Mouse (Mus musculus) MEL (cell line): ENCODE results near the gene Efna4. TPM values are rescaled to one million over a fixed set of nuclear protein-coding genes. Genes with fewer than 3 reads are reported as not detected.

Experiments
- DNase-seq: peaks from one replicate; pipeline ENCODE4 v3.0.0; 2011; ENCODE audit warnings: low read depth, low spot score
- H3K27ac ChIP-seq: 2 replicates; pipeline ENCODE4 v1.5.1; 2012; ENCODE audit warnings: low read depth, mild to moderate bottlenecking, control low read depth, low read length, moderate library complexity; ENCODE audit not compliant: control insufficient read depth
- H3K27me3 ChIP-seq, 2 experiments: fragments of 150-350 bp in 1 of 2; sonication (generic) in 1 of 2; 2 replicates each; pipeline ENCODE4 v1.6.1; 2012; ENCODE audit warnings: low read length in 2 of 2, mild to moderate bottlenecking in 2 of 2, improper control_type of control experiment in 1 of 2, moderate library complexity in 1 of 2; ENCODE audit not compliant: insufficient read depth in 2 of 2, control insufficient read depth in 1 of 2
- H3K36me3 ChIP-seq, 2 experiments: 2 replicates each; pipeline ENCODE4 v1.6.1; 2012 to 2014; ENCODE audit warnings: low read length in 2 of 2, improper control_type of control experiment in 1 of 2, inconsistent platforms in 1 of 2, mild to moderate bottlenecking in 1 of 2; ENCODE audit not compliant: insufficient read depth in 2 of 2, control insufficient read depth in 1 of 2
- H3K4me1 ChIP-seq, 2 experiments: fragments of 150-350 bp in 1 of 2; sonication (generic) in 1 of 2; 2 replicates each; pipeline ENCODE4 v1.6.1; 2012; ENCODE audit warnings: low read length in 2 of 2, improper control_type of control experiment in 1 of 2, mild to moderate bottlenecking in 1 of 2; ENCODE audit not compliant: insufficient read depth in 2 of 2, control insufficient read depth in 1 of 2
- H3K4me3 ChIP-seq, 2 experiments: fragments of 150-350 bp in 1 of 2; sonication (generic) in 1 of 2; 2 replicates each; pipeline ENCODE4 v1.5.1; 2012; ENCODE audit warnings: low read depth in 2 of 2, low read length in 2 of 2, mild to moderate bottlenecking in 2 of 2, moderate library complexity in 2 of 2, control low read depth in 1 of 2, improper control_type of control experiment in 1 of 2; ENCODE audit not compliant: control insufficient read depth in 1 of 2, insufficient read depth in 1 of 2
- H3K79me2 ChIP-seq: 2 replicates; pipeline ENCODE4 v1.6.1; 2012; ENCODE audit warnings: mild to moderate bottlenecking, low read length, moderate library complexity; ENCODE audit not compliant: control insufficient read depth, poor library complexity, insufficient read depth
- H3K9ac ChIP-seq: 2 replicates; pipeline ENCODE4 v1.6.1; 2012; ENCODE audit warnings: low read depth, mild to moderate bottlenecking, control low read depth, low read length, moderate library complexity; ENCODE audit not compliant: control insufficient read depth, poor library complexity, severe bottlenecking
- H3K9me3 ChIP-seq: fragments of 150-350 bp; sonication (generic); replicated peaks from 2 replicates; pipeline ENCODE4 v1.6.1; 2012; ENCODE audit warnings: mild to moderate bottlenecking, low read length, improper control_type of control experiment, moderate library complexity; ENCODE audit not compliant: insufficient read depth
- BHLHE40 ChIP-seq: IDR thresholded peaks from 2 replicates; pipeline ENCODE4 v1.6.1; 2012; ENCODE audit warnings: low read depth, mild to moderate bottlenecking, inconsistent platforms, low read length, improper control_type of control experiment, borderline replicate concordance
- CHD2 ChIP-seq: IDR thresholded peaks from 2 replicates; pipeline ENCODE4 v1.6.1; 2011; ENCODE audit warnings: low read length, improper control_type of control experiment
- CTCF ChIP-seq, 3 experiments: IDR thresholded peaks in 2 of 3; conservative IDR thresholded peaks in 1 of 3; 2 replicates each; pipeline ENCODE4 v1.5.1; 2011 to 2012; ENCODE audit warnings: low read length in 3 of 3, low read depth in 2 of 3, mild to moderate bottlenecking in 2 of 3, improper control_type of control experiment in 1 of 3, inconsistent platforms in 1 of 3, mixed read lengths in 1 of 3, moderate library complexity in 1 of 3; ENCODE audit not compliant: control insufficient read depth in 1 of 3, insufficient read depth in 1 of 3, poor library complexity in 1 of 3, severe bottlenecking in 1 of 3
- ELF1 ChIP-seq: IDR thresholded peaks from 2 replicates; pipeline ENCODE4 v1.6.1; 2014; ENCODE audit warnings: low read depth, mild to moderate bottlenecking, inconsistent platforms, low read length, improper control_type of control experiment, moderate library complexity
- EP300 ChIP-seq, 2 experiments: IDR thresholded peaks; 2 replicates each; pipeline ENCODE4 v1.6.1; 2011; ENCODE audit warnings: improper control_type of control experiment in 2 of 2, low read length in 2 of 2, low read depth in 1 of 2, mild to moderate bottlenecking in 1 of 2
- GABPA ChIP-seq: IDR thresholded peaks from 2 replicates; pipeline ENCODE4 v1.6.1; 2012; ENCODE audit warnings: low read depth, mild to moderate bottlenecking, inconsistent platforms, low read length, improper control_type of control experiment, moderate library complexity
- HCFC1 ChIP-seq: IDR thresholded peaks from 2 replicates; pipeline ENCODE4 v1.6.1; 2012; ENCODE audit warnings: low read depth, mild to moderate bottlenecking, inconsistent platforms, low read length, improper control_type of control experiment, moderate library complexity
- KAT2A ChIP-seq: conservative IDR thresholded peaks from 2 replicates; pipeline ENCODE4 v1.6.1; 2012; ENCODE audit warnings: low read depth, low read length, improper control_type of control experiment, inconsistent platforms
- MAFK ChIP-seq: IDR thresholded peaks from 2 replicates; pipeline ENCODE4 v1.6.1; 2011; ENCODE audit warnings: low read depth, mild to moderate bottlenecking, low read length, improper control_type of control experiment, borderline replicate concordance
- MAX ChIP-seq: IDR thresholded peaks from 2 replicates; pipeline ENCODE4 v1.6.1; 2011; ENCODE audit warnings: low read length, improper control_type of control experiment
- MAZ ChIP-seq: IDR thresholded peaks from 2 replicates; pipeline ENCODE4 v1.6.1; 2012; ENCODE audit warnings: low read depth, mild to moderate bottlenecking, inconsistent platforms, low read length, improper control_type of control experiment
- MEF2A ChIP-seq: IDR thresholded peaks from 2 replicates; pipeline ENCODE4 v1.6.1; 2014; ENCODE audit warnings: low read depth, mild to moderate bottlenecking, inconsistent platforms, low read length, improper control_type of control experiment; ENCODE audit not compliant: poor library complexity, insufficient replicate concordance, severe bottlenecking; ENCODE audit errors: extremely low read depth
- NELFE ChIP-seq: IDR thresholded peaks from 2 replicates; pipeline ENCODE4 v1.6.1; 2011; ENCODE audit warnings: low read depth, low read length, improper control_type of control experiment
- TCF12 ChIP-seq: IDR thresholded peaks from 2 replicates; pipeline ENCODE4 v1.6.1; 2014; ENCODE audit warnings: low read depth, mild to moderate bottlenecking, inconsistent platforms, low read length, improper control_type of control experiment, moderate library complexity
- USF2 ChIP-seq, 2 experiments: IDR thresholded peaks; 2 replicates each; pipeline ENCODE4 v1.6.1; 2011 to 2012; ENCODE audit warnings: improper control_type of control experiment in 2 of 2, low read length in 2 of 2, borderline replicate concordance in 1 of 2, inconsistent platforms in 1 of 2, low read depth in 1 of 2, mild to moderate bottlenecking in 1 of 2; ENCODE audit not compliant: insufficient read depth in 1 of 2
- polyA plus RNA-seq, 2 experiments: library from polyadenylated mRNA; stranded (reverse) in 1 of 2; unstranded in 1 of 2; fragments of >175 nt in 1 of 2; fragments of >200 nt in 1 of 2; gene quantifications; 2 replicates each; pipeline versions ENCODE4 v1.2.1 to v1.2.4; 2012; ENCODE audit warnings: low replicate concordance in 2 of 2, low read depth in 1 of 2; ENCODE audit not compliant: insufficient read length in 2 of 2, insufficient read depth in 1 of 2, missing spikeins in 1 of 2
- total RNA-seq: library from RNA; depleted of rRNA; stranded (reverse); fragments of 300-350 nt; gene quantifications from 2 replicates; pipeline ENCODE4 v1.2.3, GENCODE M21; 2012

The Efna4 gene
- total and polyA plus RNA-seq, 3 experiments, result 1.9 to 4.5 TPM; not detected in 1

DNA sequence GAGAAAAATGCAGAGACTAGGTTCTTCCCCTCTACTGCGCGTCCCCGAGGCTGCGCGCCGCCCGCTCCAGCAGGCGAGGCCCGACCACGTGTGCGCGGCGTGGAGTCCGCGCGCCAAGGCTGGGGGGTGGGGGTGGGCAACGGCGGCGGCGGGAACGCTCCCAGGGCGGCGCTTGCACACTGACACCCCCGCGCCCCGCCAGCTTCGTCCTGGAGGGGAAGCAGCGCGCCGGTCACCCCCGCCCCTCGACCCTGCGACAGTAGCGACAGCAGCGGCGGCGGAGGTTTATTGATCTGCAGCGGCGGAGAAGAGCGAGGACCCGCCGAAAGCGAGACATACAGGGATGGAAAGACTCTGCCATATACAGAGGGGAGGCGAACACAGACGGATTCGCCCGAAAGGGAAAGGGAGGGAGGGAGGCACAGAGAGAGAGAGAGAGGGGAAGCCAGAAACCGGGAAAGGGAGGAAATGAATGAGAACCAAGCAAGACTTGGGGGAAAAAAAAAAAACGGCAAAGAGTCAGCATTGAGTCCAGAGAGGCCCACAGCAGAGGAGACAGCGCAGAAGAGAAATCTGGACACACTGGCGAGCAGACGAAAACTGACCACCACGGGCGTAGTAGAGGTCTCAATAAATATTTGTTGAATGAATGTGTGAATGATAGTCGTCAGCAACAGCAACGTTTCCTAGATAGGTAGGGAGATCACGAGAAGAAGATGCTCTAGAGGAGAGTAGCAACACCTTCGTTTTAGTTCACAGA, 18.1 kb downstream of the Efna4 start (continued):
- no peak for TF ChIP-seq HCFC1
- no peak for TF ChIP-seq EP300 (IDR thresholded peaks at IDR 0.05; ENCODE audit: low read depth in 1 of 2, low read length in 2 of 2)
- no peak for TF ChIP-seq KAT2A

DNA sequence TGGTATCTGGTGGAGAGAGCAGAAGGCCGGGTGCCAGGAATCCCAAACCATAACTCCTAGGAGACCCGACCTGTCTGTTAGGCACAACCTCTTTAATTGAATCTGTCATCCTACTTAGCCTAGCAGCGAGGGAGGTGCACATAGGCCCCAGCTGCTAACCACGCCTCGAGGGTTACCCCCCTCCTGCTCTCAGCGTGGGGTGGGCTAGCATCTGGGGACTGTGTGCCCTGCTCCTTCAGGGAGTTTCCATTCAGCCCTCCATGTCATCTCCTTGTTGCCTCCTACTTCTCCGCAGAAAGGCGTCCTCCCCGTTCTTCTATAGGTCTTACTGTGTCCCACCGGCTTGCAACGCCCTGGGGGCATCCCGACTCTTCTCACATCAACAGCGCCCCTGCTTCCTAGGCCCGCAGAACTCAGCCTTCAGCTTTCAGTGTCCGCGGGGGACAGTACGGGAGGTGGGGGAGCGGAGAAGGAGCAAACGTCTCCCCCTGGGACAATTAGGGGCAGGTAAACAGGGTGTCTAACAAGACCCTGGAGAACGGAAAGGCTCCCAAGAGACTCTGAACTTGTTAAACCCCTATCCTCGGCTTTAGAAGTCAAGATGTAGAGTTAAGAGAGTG, 18.7 kb downstream of the Efna4 start:
- H3K4me1 ChIP-seq, result peaks cover 4 to 8% of the 10 kb centered on the region in 2 experiments
- peaks cover 15 to 22% of the 10 kb centered on the region in 2 experiments for H3K27me3 ChIP-seq

DNA sequence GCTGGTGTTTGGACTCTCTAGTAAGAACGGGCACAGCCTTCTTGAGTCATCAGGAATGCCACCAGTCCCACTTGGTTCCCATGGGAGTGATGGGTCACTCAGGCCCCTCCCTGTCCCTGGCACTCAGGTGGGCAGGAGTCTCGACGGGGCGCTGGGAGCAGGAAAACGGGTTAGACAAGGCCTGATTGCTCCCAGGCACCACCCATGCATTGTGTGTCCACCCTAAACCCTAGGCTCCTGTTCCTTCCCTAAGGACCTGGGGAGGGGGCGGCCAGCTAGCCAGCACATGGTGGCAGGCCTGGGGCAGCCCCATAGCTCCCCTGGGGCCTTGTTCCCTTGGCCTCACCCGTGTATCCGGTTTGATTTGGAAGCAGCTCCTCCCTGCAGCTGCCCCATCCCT, 19.5 kb downstream of the Efna4 start:
- H3K4me1 ChIP-seq, result peaks cover 4 to 8% of the 10 kb centered on the region in 2 experiments
- H3K27ac ChIP-seq, result no peak overlapping the region
- no peaks in the 10 kb centered on the region for H3K36me3 ChIP-seq
- TF ChIP-seq NELFE (no peak), MEF2A (no peak), ELF1 (no peak)
- TF ChIP-seq, all 39 proteins: peak for 0
- no peak for DNase-seq
- H3K79me2 ChIP-seq, result no peaks in the 10 kb centered on the region
- H3K27me3 ChIP-seq, result peaks cover 21 to 26% of the 10 kb centered on the region in 2 experiments
- H3K9me3 ChIP-seq, result no peaks in the 10 kb centered on the region
- H3K9ac ChIP-seq, result no peak overlapping the region
- no peak overlapping the region for H3K4me3 ChIP-seq

More for the DNA sequence above, 18.7 kb downstream of the Efna4 start:
- Histone ChIP-seq H3K36me3 (no peaks in the 10 kb centered on the region), H3K27ac (no peak overlapping the region), H3K9me3 (no peaks in the 10 kb centered on the region), H3K4me3 (no peak overlapping the region), H3K9ac (no peak overlapping the region), H3K79me2 (no peaks in the 10 kb centered on the region)
- no peak for TF ChIP-seq KAT2A
- no peak for TF ChIP-seq BHLHE40
- TF ChIP-seq MAX, result no peak
- TF ChIP-seq CTCF (IDR thresholded peaks at IDR 0.05 in 2 of 3, conservative IDR thresholded peaks at IDR 0.05 in 1 of 3; ENCODE audit: control insufficient read depth in 1 of 3, insufficient read depth in 1 of 3, low read depth in 2 of 3, low read length in 3 of 3, poor library complexity in 1 of 3, severe bottlenecking in 1 of 3), result no peak
- no peak for TF ChIP-seq USF2 (IDR thresholded peaks at IDR 0.05; ENCODE audit: borderline replicate concordance in 1 of 2, insufficient read depth in 1 of 2, low read depth in 1 of 2, low read length in 2 of 2)
- TF ChIP-seq MAZ, result no peak
- TF ChIP-seq TCF12, result no peak
- no peak for TF ChIP-seq MAFK
- no peak for TF ChIP-seq GABPA
- no peak for TF ChIP-seq CHD2
- DNase-seq, result no peak
